Mouse (Mus musculus) liver, adult 2 months (tissue): ENCODE data around the gene Nup85. TPM values are rescaled to one million over a fixed set of nuclear protein-coding genes. Genes with fewer than 3 reads are reported as not detected.

ENCODE experiments used
- DNase-seq: peaks from one replicate; pipeline ENCODE4 v3.0.0-alpha.2; 2011; ENCODE audit warnings: low read depth, low spot score; ENCODE audit errors: extremely low read depth
- H3K27ac ChIP-seq: fragments of 200-500 bp; replicated peaks from 2 replicates; pipeline ENCODE4 v1.5.1; 2012; ENCODE audit warnings: low read depth, mild to moderate bottlenecking, control low read depth, inconsistent platforms, low read length; ENCODE audit not compliant: insufficient read depth
- H3K27me3 ChIP-seq: fragments of 200-500 bp; 2 replicates; pipeline ENCODE4 v1.6.1; 2012; ENCODE audit warnings: mild to moderate bottlenecking, moderate library complexity, low read length, inconsistent platforms; ENCODE audit not compliant: control insufficient read depth, insufficient read depth
- H3K36me3 ChIP-seq: fragments of 200-500 bp; 2 replicates; pipeline ENCODE4 v1.6.1; 2012; ENCODE audit warnings: low read length, inconsistent platforms; ENCODE audit not compliant: control insufficient read depth, insufficient read depth
- H3K4me1 ChIP-seq: fragments of 200-500 bp; 2 replicates; pipeline ENCODE4 v1.6.1; 2011; ENCODE audit warnings: low read length; ENCODE audit not compliant: control insufficient read depth, insufficient read depth
- H3K4me3 ChIP-seq: fragments of 200-500 bp; 2 replicates; pipeline ENCODE4 v1.5.1; 2011; ENCODE audit warnings: low read depth, mild to moderate bottlenecking, control low read depth, low read length, moderate library complexity; ENCODE audit not compliant: insufficient read depth
- H3K79me2 ChIP-seq: fragments of 200-500 bp; 2 replicates; pipeline ENCODE4 v1.6.1; 2012; ENCODE audit warnings: inconsistent platforms, mild to moderate bottlenecking, low read length, moderate library complexity; ENCODE audit not compliant: control insufficient read depth, insufficient read depth
- H3K9ac ChIP-seq: fragments of 200-500 bp; 2 replicates; pipeline ENCODE4 v1.6.1; 2012; ENCODE audit warnings: low read depth, mild to moderate bottlenecking, control low read depth, inconsistent platforms, low read length
- CTCF ChIP-seq: fragments of 200-500 bp; IDR thresholded peaks from 2 replicates; pipeline ENCODE4 v1.5.1; 2011; ENCODE audit warnings: low read depth, low read length, control low read depth
- POLR2A ChIP-seq: fragments of 200-500 bp; IDR thresholded peaks from 2 replicates; pipeline ENCODE4 v1.6.1; 2011; ENCODE audit warnings: low read length, control low read depth; ENCODE audit not compliant: insufficient read depth; ENCODE audit errors: extremely low read depth
- WGBS: fragments of 180-500 bp; shearing (Covaris S2); methylation state at CpG from one replicate; pipeline ENCODE4 v1.1.7; 2018; 5-methylcytosine and 5-hydroxymethylcytosine counted together
- polyA plus RNA-seq: library from polyadenylated mRNA; depleted of rRNA; stranded (reverse); fragments of >200 nt; gene quantifications from 2 replicates; pipeline ENCODE4 v1.2.3, GENCODE M21; 2012
- total RNA-seq: library from RNA; depleted of rRNA; stranded (reverse); fragments of >200 nt; gene quantifications from 2 replicates; pipeline ENCODE4 v1.2.3, GENCODE M21; 2014

The Nup85 gene
- total and polyA plus RNA-seq, 2 experiments = 21.8 to 21.9 TPM

- Histone ChIP-seq H3K27me3 (no peaks in the 10 kb centered on the region), H3K9ac (no peak overlapping the region), H3K36me3 (peaks cover 19% of the 10 kb centered on the region; the same call in 1 of the 2 replicates), H3K4me1 (peaks cover 24% of the 10 kb centered on the region), H3K4me3 (no peak overlapping the region), H3K27ac (no peak overlapping the region), H3K79me2 (peaks cover 29% of the 10 kb centered on the region; the same call in 1 of the 2 replicates)
- no peak for DNase-seq
- WGBS = 96% methylated on average over 18 of the region's 18 CpGs
- TF ChIP-seq CTCF (no peak), POLR2A (no peak)
Measured at GRCm38 (mm10) chr11:115606733-115607132, 42.5 kb downstream of the Nup85 start.

GRCm38 (mm10) chr11:115608421-115609399 lies 44.5 kb downstream of the Nup85 start:
- H3K4me3 ChIP-seq = no peak overlapping the region
- no peak for DNase-seq
- no peaks in the 10 kb centered on the region for H3K27me3 ChIP-seq
- TF ChIP-seq CTCF = no peak
- no peak for TF ChIP-seq POLR2A
- peaks cover 21% of the 10 kb centered on the region; the same call in 1 of the 2 replicates for H3K79me2 ChIP-seq
- H3K9ac ChIP-seq = no peak overlapping the region
- peaks cover 19% of the 10 kb centered on the region for H3K4me1 ChIP-seq
- peaks cover 19% of the 10 kb centered on the region; the same call in 1 of the 2 replicates for H3K36me3 ChIP-seq
- 85% methylated on average over 23 of the region's 23 CpGs for WGBS
- no peak overlapping the region for H3K27ac ChIP-seq

- TF ChIP-seq POLR2A (no peak), CTCF (no peak)
- Histone ChIP-seq H3K9ac (no peak overlapping the region), H3K4me3 (no peak overlapping the region), H3K4me1 (peaks cover 21% of the 10 kb centered on the region), H3K79me2 (peaks cover 14% of the 10 kb centered on the region; the same call in 1 of the 2 replicates), H3K36me3 (peaks cover 19% of the 10 kb centered on the region; the same call in 1 of the 2 replicates), H3K27me3 (no peaks in the 10 kb centered on the region), H3K27ac (no peak overlapping the region)
- no peak for DNase-seq
- 76% methylated on average over 3 of the region's 3 CpGs for WGBS
Measured at GRCm38 (mm10) chr11:115609576-115609975, 45.3 kb downstream of the Nup85 start.

GRCm38 (mm10) chr11:115611173-115611572 lies 46.9 kb downstream of the Nup85 start:
- TF ChIP-seq POLR2A = no peak
- no peak for TF ChIP-seq CTCF
- no peaks in the 10 kb centered on the region for H3K27me3 ChIP-seq
- H3K4me1 ChIP-seq = peaks cover 15% of the 10 kb centered on the region
- WGBS = 33% methylated on average over 6 of the region's 6 CpGs
- H3K9ac ChIP-seq = peak overlapping the region; percentile 26; the same call in 1 of the 2 replicates
- no peak overlapping the region; the same call in none of the 2 replicates for H3K27ac ChIP-seq
- H3K79me2 ChIP-seq = peaks cover 4% of the 10 kb centered on the region; the same call in 1 of the 2 replicates
- DNase-seq = peak; percentile 82
- H3K36me3 ChIP-seq = peaks cover 17% of the 10 kb centered on the region; the same call in 1 of the 2 replicates
- H3K4me3 ChIP-seq = no peak overlapping the region

- DNase-seq = peak; percentile 90
- peaks cover 11% of the 10 kb centered on the region; the same call in 1 of the 2 replicates for H3K36me3 ChIP-seq
- TF ChIP-seq CTCF (peak; percentile 31; the same call in 1 of the 2 replicates), POLR2A (no peak)
- peaks cover 4% of the 10 kb centered on the region; the same call in 1 of the 2 replicates for H3K79me2 ChIP-seq
- under 1% methylated on average over 13 of the region's 13 CpGs for WGBS
- H3K4me3 ChIP-seq = peak overlapping the region; percentile 83
- H3K9ac ChIP-seq = peak overlapping the region; percentile 83
- no peaks in the 10 kb centered on the region for H3K27me3 ChIP-seq
- H3K27ac ChIP-seq = peak overlapping the region; percentile 90
- H3K4me1 ChIP-seq = peaks cover 15% of the 10 kb centered on the region
Measured at GRCm38 (mm10) chr11:115612059-115612409, 47.8 kb downstream of the Nup85 start.
